Mouse (Mus musculus): ENCODE measurements around the gene Btn2a2. TPM values are rescaled to one million over a fixed set of nuclear protein-coding genes. Genes with fewer than 3 reads are reported as not detected.

Btn2a2 gene
- total RNA-seq, 2 experiments from 2014 or later: 0.17 TPM; not detected in 1

- DNase-seq (ENCODE audit: low spot score in 2 of 2): peak in 1 of 2 experiments; percentile 28
Observed at GRCm38 (mm10) chr13:23449235-23450095, 39.2 kb downstream of the Btn2a2 start.

- no peak for DNase-seq (ENCODE audit: low spot score in 2 of 2)
Observed at GRCm38 (mm10) chr13:23448758-23449157, 39.9 kb downstream of the Btn2a2 start.

- DNase-seq (ENCODE audit: low spot score in 2 of 2): peak in 1 of 2 experiments; percentile 54
Observed at GRCm38 (mm10) chr13:23446498-23446952, 42.1 kb downstream of the Btn2a2 start.

- DNase-seq (ENCODE audit: low spot score in 2 of 2): peak; percentile 72 to 76
Observed at GRCm38 (mm10) chr13:23445561-23446320, 42.9 kb downstream of the Btn2a2 start.

GRCm38 (mm10) chr13:23445156-23445555 lies 43.5 kb downstream of the Btn2a2 start:
- DNase-seq (ENCODE audit: low spot score in 2 of 2): no peak

- no peak for DNase-seq (ENCODE audit: low spot score in 2 of 2)
Observed at GRCm38 (mm10) chr13:23444451-23444850, 44.2 kb downstream of the Btn2a2 start.

- DNase-seq (ENCODE audit: low spot score in 2 of 2): no peak
Observed at GRCm38 (mm10) chr13:23439901-23440300, 48.8 kb downstream of the Btn2a2 start.

GRCm38 (mm10) chr13:23438521-23438920 lies 50.1 kb downstream of the Btn2a2 start:
- no peak for DNase-seq (ENCODE audit: low spot score in 2 of 2)

GRCm38 (mm10) chr13:23437908-23438307 lies 50.7 kb downstream of the Btn2a2 start:
- DNase-seq (ENCODE audit: low spot score in 2 of 2): peak; percentile 68 to 69

- peak in 1 of 2 experiments; percentile 30 for DNase-seq (ENCODE audit: low spot score in 2 of 2)
Observed at GRCm38 (mm10) chr13:23436861-23437822, 51.5 kb downstream of the Btn2a2 start.

GRCm38 (mm10) chr13:23436231-23436661 lies 52.4 kb downstream of the Btn2a2 start:
- DNase-seq (ENCODE audit: low spot score in 2 of 2): no peak

- DNase-seq (ENCODE audit: low spot score in 2 of 2): no peak
Observed at GRCm38 (mm10) chr13:23435676-23436075, 53.0 kb downstream of the Btn2a2 start.

GRCm38 (mm10) chr13:23435241-23435640 lies 53.4 kb downstream of the Btn2a2 start:
- DNase-seq (ENCODE audit: low spot score in 2 of 2): no peak

- DNase-seq (ENCODE audit: low spot score in 2 of 2): no peak
Observed at GRCm38 (mm10) chr13:23434426-23434825, 54.2 kb downstream of the Btn2a2 start.

GRCm38 (mm10) chr13:23433801-23434200 lies 54.9 kb downstream of the Btn2a2 start:
- DNase-seq (ENCODE audit: low spot score in 2 of 2): no peak

- DNase-seq (ENCODE audit: low spot score in 2 of 2): no peak
Observed at GRCm38 (mm10) chr13:23433206-23433605, 55.5 kb downstream of the Btn2a2 start.

- peak; percentile 90 to 96 for DNase-seq (ENCODE audit: low spot score in 2 of 2)
Observed at GRCm38 (mm10) chr13:23432562-23433201, 56.0 kb downstream of the Btn2a2 start.

- peak in 1 of 2 experiments; percentile 48 for DNase-seq (ENCODE audit: low spot score in 2 of 2)
Observed at GRCm38 (mm10) chr13:23431351-23431771, 57.3 kb downstream of the Btn2a2 start.

- peak in 1 of 2 experiments; percentile 66 for DNase-seq (ENCODE audit: low spot score in 2 of 2)
Observed at GRCm38 (mm10) chr13:23430734-23431133, 57.9 kb downstream of the Btn2a2 start.

- no peak for DNase-seq (ENCODE audit: low spot score in 2 of 2)
Observed at GRCm38 (mm10) chr13:23429771-23430380, 58.8 kb downstream of the Btn2a2 start.

Measured in adrenal gland, postnatal 4 days (tissue).